Mouse (Mus musculus) forebrain, embryonic 15.5 days (tissue): Measurements from ENCODE around the gene Olfr295. TPM values are rescaled to one million over a fixed set of nuclear protein-coding genes. Genes with fewer than 3 reads are reported as not detected.

ENCODE experiments used
- ATAC-seq: fragments of 200-750 bp; cut with Nextera tagmentation; replicated peaks from 2 replicates; pipeline ENCODE4 v1.8.0; 2017; ENCODE audit warnings: mild to moderate bottlenecking, moderate TSS enrichment, moderate library complexity
- H3K27ac ChIP-seq: fragments of 300-500 bp; sonication (generic); replicated peaks from 2 replicates; pipeline ENCODE4 v1.5.1; 2015; ENCODE audit warnings: mild to moderate bottlenecking, inconsistent platforms
- H3K27me3 ChIP-seq: fragments of 300-500 bp; sonication (generic); 2 replicates; pipeline ENCODE4 v1.6.1; 2015; ENCODE audit warnings: inconsistent platforms
- H3K36me3 ChIP-seq: fragments of 300-500 bp; sonication (generic); 2 replicates; pipeline ENCODE4 v1.6.1; 2015; ENCODE audit warnings: mild to moderate bottlenecking, inconsistent platforms
- H3K4me1 ChIP-seq: fragments of 300-500 bp; sonication (generic); 2 replicates; pipeline ENCODE4 v1.6.1; 2015; ENCODE audit warnings: inconsistent platforms
- H3K4me2 ChIP-seq: fragments of 300-500 bp; sonication (generic); replicated peaks from 2 replicates; pipeline ENCODE4 v1.6.1; 2015; ENCODE audit warnings: mild to moderate bottlenecking, inconsistent platforms
- H3K4me3 ChIP-seq: fragments of 300-500 bp; sonication (generic); 2 replicates; pipeline ENCODE4 v1.5.1; 2015; ENCODE audit warnings: mild to moderate bottlenecking, inconsistent platforms
- H3K9ac ChIP-seq: fragments of 300-500 bp; sonication (generic); replicated peaks from 2 replicates; pipeline ENCODE4 v1.6.1; 2015; ENCODE audit warnings: mild to moderate bottlenecking, inconsistent platforms
- H3K9me3 ChIP-seq: fragments of 300-500 bp; sonication (generic); 2 replicates; pipeline ENCODE4 v1.6.1; 2016; ENCODE audit warnings: inconsistent platforms
- WGBS: fragments of 180-500 bp; shearing (Covaris S2); methylation state at CpG from one replicate; pipeline ENCODE4 v1.1.7; 2015; ENCODE audit warnings: mixed read lengths; 5-methylcytosine and 5-hydroxymethylcytosine counted together
- polyA plus RNA-seq: library from polyadenylated mRNA; unstranded; fragments of >200 nt; fragmentation: Nextera tagmentation; extraction: Ambion mirVana; gene quantifications from 2 replicates; pipeline ENCODE4 v1.2.1, GENCODE M21; 2015

Olfr295 gene
- not detected in 2 replicates for polyA plus RNA-seq

DNA sequence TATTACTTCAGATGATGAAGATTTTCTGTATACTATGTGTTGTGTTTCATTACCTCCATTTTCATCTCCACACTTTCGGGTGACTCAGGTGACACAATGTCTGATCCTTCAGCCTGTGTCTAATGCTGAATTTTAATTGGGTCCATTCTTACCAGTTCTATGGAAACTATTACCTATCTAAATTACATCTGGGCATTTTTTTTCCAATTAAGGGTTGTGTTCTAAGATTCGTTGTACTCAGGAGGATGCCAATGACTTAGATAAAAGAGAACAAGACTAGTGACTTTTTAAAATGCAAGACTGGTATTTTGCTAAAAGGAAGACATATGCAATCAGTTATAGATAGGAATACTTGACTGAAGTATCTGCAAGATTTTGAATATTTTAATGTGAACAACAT is at the start of gene Olfr295:
Gene Olfr295 (plus strand): TSS at position 301 of the 400 bp plus-strand sequence.
- no peak within 1 kb of the TSS for H3K27ac ChIP-seq
- H3K9me3 ChIP-seq = no peaks in the 10 kb centered on the region
- no peak within 1 kb of the TSS for H3K4me2 ChIP-seq
- H3K36me3 ChIP-seq = no peaks in the 10 kb centered on the region
- ATAC-seq = no peak
- no peak within 1 kb of the TSS for H3K4me3 ChIP-seq
- H3K27me3 ChIP-seq = no peaks in the 10 kb centered on the region
- no peaks in the 10 kb centered on the region for H3K4me1 ChIP-seq
- H3K9ac ChIP-seq = no peak within 1 kb of the TSS
- 84% methylated on average over 2 of the region's 2 CpGs for WGBS

DNA sequence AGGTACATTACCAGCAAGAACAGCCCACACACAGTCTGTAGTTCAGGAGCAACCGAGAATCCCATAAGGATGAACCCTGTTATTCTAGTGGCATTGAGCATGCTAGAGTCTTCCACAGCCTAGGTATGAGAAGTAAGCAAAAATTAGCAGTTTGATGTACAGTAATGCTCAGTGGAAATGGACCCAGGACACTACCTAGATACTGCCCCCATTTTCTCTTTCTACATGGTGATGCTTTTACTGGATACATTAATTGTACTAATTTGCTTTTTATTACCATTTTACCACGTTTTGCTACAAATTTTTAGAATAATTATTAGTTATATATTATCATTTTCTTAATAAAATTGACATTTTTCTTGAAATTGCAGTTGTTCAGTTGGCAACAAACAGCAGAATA is 32.9 kb downstream of the Olfr295 start, which contains the start of gene Olfr294:
Gene Olfr294 (minus strand): TSS at position 101 of the 400 bp plus-strand sequence.
- Histone ChIP-seq H3K36me3 (no peaks in the 10 kb centered on the region), H3K9me3 (no peaks in the 10 kb centered on the region), H3K9ac (no peak within 1 kb of the TSS), H3K4me2 (no peak within 1 kb of the TSS), H3K4me3 (no peak within 1 kb of the TSS), H3K27ac (no peak within 1 kb of the TSS), H3K4me1 (no peaks in the 10 kb centered on the region), H3K27me3 (no peaks in the 10 kb centered on the region)
- ATAC-seq = no peak
- WGBS = 60% methylated on average over 2 of the region's 2 CpGs

Other genes starting within 250 kb of the Olfr295 start
- not detected in 2 replicates for gene Olfr307, start 246.3 kb upstream of the Olfr295 start, polyA plus RNA-seq
- not detected in 2 replicates for gene Olfr305, start 216.9 kb upstream of the Olfr295 start, polyA plus RNA-seq
- gene Olfr304, start 197.2 kb upstream of the Olfr295 start, polyA plus RNA-seq = not detected in 2 replicates
- gene Olfr303, start 186.1 kb upstream of the Olfr295 start, polyA plus RNA-seq = not detected in 2 replicates
- gene Olfr301, start 180.0 kb upstream of the Olfr295 start, polyA plus RNA-seq = not detected in 2 replicates
- gene Olfr299, start 123.9 kb upstream of the Olfr295 start, polyA plus RNA-seq = not detected in 2 replicates
- gene Olfr298, start 91.4 kb upstream of the Olfr295 start, polyA plus RNA-seq = not detected in 2 replicates
- gene Olfr297, start 63.9 kb upstream of the Olfr295 start, polyA plus RNA-seq = not detected in 2 replicates
- not detected in 2 replicates for gene Olfr294, start 32.8 kb downstream of the Olfr295 start, polyA plus RNA-seq
- gene Olfr293, start 65.2 kb downstream of the Olfr295 start, polyA plus RNA-seq = not detected in 2 replicates
- not detected in 2 replicates for gene Olfr292, start 104.5 kb downstream of the Olfr295 start, polyA plus RNA-seq
- 0.37 and 0.47 TPM in 2 replicates for gene Folh1, start 192.1 kb downstream of the Olfr295 start, polyA plus RNA-seq
- not detected in 2 replicates for gene Vmn2r77, start 211.2 kb downstream of the Olfr295 start, polyA plus RNA-seq